Mouse (Mus musculus) midbrain, embryonic 15.5 days (tissue): ENCODE measurements at regions not wholly inside any gene's neighbourhood (a gene's known extent, or its start where the extent isn't known, plus 50 kb on each side); places are given as distances from the start of the nearest gene placed in this dataset.

ENCODE experiments used
- ATAC-seq: fragments of 200-750 bp; cut with Nextera tagmentation; replicated peaks from 2 replicates; pipeline ENCODE4 v1.8.0; 2017; ENCODE audit warnings: moderate TSS enrichment
- H3K27ac ChIP-seq: fragments of 300-500 bp; sonication (generic); 2 replicates; pipeline ENCODE4 v1.5.1; 2015; ENCODE audit warnings: mild to moderate bottlenecking, inconsistent platforms
- H3K27me3 ChIP-seq: fragments of 300-500 bp; sonication (generic); replicated peaks from 2 replicates; pipeline ENCODE4 v1.6.1; 2015; ENCODE audit warnings: inconsistent platforms
- H3K36me3 ChIP-seq: fragments of 300-500 bp; sonication (generic); replicated peaks from 2 replicates; pipeline ENCODE4 v1.6.1; 2015; ENCODE audit warnings: inconsistent platforms
- H3K4me1 ChIP-seq: fragments of 300-500 bp; sonication (generic); 2 replicates; pipeline ENCODE4 v1.6.1; 2015; ENCODE audit warnings: inconsistent platforms
- H3K4me2 ChIP-seq: fragments of 300-500 bp; sonication (generic); 2 replicates; pipeline ENCODE4 v1.6.1; 2015; ENCODE audit warnings: inconsistent platforms, mild to moderate bottlenecking, moderate library complexity
- H3K4me3 ChIP-seq: fragments of 300-500 bp; sonication (generic); 2 replicates; pipeline ENCODE4 v1.5.1; 2015; ENCODE audit warnings: mild to moderate bottlenecking, inconsistent platforms
- H3K9ac ChIP-seq: fragments of 300-500 bp; sonication (generic); 2 replicates; pipeline ENCODE4 v1.6.1; 2015; ENCODE audit warnings: mild to moderate bottlenecking, inconsistent platforms
- H3K9me3 ChIP-seq: fragments of 300-500 bp; sonication (generic); 2 replicates; pipeline ENCODE4 v1.6.1; 2016; ENCODE audit warnings: inconsistent platforms
- WGBS: fragments of 180-500 bp; shearing (Covaris S2); methylation state at CpG from one replicate; pipeline ENCODE4 v1.1.7; 2015; ENCODE audit warnings: mixed read lengths; 5-methylcytosine and 5-hydroxymethylcytosine counted together

DNA sequence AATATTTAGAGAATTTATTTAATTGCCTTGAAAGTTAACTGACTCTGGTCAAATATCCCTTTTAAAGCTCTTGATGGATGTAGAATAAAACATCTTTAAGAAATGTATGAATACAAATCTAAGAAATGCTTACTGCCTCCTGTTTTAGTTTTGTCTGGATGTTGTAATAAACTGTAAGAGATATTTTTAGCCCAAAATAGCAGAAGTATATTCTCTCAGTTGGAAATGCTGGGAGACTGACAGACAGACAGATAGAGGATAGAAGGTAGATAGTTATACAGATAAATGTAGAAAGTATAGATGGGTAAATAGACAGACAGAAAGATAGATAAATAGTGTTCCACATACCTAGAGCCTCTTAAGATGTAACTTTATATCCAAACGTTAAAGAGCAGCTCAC is 379.5 kb downstream of the Frk start:
- ATAC-seq, result no peak
- 71% methylated on average over 1 of the region's 1 CpGs for WGBS
- Histone ChIP-seq H3K4me1 (no peaks in the 10 kb centered on the region), H3K9me3 (no peaks in the 10 kb centered on the region), H3K36me3 (no peaks in the 10 kb centered on the region), H3K9ac (no peak overlapping the region), H3K4me2 (no peak overlapping the region), H3K4me3 (no peak overlapping the region), H3K27me3 (no peaks in the 10 kb centered on the region), H3K27ac (no peak overlapping the region)

DNA sequence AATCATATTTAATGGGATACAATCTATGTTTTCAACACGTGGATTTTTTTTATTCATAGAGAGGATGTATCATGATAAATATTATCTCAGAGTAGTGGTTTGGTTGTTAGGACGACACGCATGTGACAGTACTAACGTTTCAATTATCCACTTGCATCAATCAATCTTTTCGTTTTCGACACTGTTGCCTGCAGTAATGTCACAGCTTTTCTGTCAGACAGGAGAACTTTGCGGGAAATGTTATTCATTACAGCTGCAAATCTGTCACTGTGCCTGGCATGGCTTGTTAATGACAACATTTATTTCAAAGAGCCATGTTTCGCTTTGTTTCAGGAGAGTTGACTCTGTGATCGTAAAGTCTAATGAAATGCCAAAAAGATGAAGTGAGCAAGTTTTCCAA is 388.7 kb downstream of the Frk start:
- peak; percentile 75 for ATAC-seq
- WGBS, result 65% methylated on average over 9 of the region's 9 CpGs
- Histone ChIP-seq H3K27ac (no peak overlapping the region), H3K4me2 (no peak overlapping the region), H3K4me1 (no peaks in the 10 kb centered on the region), H3K27me3 (no peaks in the 10 kb centered on the region), H3K9me3 (no peaks in the 10 kb centered on the region), H3K4me3 (no peak overlapping the region), H3K36me3 (no peaks in the 10 kb centered on the region), H3K9ac (no peak overlapping the region)

DNA sequence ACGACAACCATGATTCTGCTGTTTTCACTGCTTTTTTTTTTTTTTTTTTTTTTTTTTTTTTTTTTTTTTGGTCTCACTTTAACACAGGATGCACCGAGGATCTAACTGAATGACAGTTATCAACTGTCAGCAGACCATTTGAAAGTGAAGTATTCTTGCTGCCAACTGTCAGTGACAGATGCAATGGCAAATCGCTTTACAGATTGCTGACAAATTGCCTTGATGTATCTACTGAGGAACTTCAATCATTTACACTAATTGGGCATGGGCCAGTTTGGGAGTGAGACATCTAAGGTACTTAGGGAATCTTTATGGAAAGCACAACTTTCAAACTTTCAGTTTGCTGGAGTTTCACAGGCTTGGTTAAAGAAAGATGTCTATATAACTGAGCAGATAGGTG is 395.3 kb downstream of the Frk start:
- WGBS, result 85% methylated on average over 3 of the region's 3 CpGs

DNA sequence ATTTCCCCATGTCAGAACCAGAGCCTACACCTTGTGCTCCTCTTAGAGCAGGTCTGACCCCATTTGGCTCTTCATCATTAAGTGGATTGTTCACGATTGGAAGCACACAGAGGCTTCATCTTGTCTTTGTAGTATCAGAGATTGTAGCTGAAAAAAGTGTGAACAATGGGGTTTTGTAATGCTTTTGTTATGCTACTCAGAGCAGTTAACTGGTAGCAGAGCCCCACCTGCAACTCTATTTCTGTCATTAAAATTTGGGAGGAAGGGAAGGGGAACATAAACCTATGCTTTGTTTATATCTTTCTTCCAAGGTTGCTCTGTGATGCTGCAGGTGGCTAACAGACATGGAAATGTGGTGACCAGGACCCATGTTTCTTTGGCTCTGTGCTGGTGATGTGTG is 404.4 kb downstream of the Frk start:
- 44% methylated on average over 1 of the region's 1 CpGs for WGBS
- H3K27ac ChIP-seq, result no peak overlapping the region
- no peaks in the 10 kb centered on the region for H3K27me3 ChIP-seq
- H3K36me3 ChIP-seq, result no peaks in the 10 kb centered on the region
- no peak overlapping the region for H3K4me2 ChIP-seq
- no peak overlapping the region for H3K9ac ChIP-seq
- no peak overlapping the region for H3K4me3 ChIP-seq
- ATAC-seq, result no peak
- H3K9me3 ChIP-seq, result no peaks in the 10 kb centered on the region
- no peaks in the 10 kb centered on the region; the same call in 1 of the 2 replicates for H3K4me1 ChIP-seq

More for the DNA sequence above, 395.3 kb downstream of the Frk start:
- Histone ChIP-seq H3K9me3 (no peaks in the 10 kb centered on the region), H3K9ac (no peak overlapping the region), H3K27me3 (no peaks in the 10 kb centered on the region), H3K4me3 (no peak overlapping the region), H3K27ac (no peak overlapping the region), H3K36me3 (no peaks in the 10 kb centered on the region), H3K4me2 (no peak overlapping the region), H3K4me1 (no peaks in the 10 kb centered on the region)
- no peak for ATAC-seq

DNA sequence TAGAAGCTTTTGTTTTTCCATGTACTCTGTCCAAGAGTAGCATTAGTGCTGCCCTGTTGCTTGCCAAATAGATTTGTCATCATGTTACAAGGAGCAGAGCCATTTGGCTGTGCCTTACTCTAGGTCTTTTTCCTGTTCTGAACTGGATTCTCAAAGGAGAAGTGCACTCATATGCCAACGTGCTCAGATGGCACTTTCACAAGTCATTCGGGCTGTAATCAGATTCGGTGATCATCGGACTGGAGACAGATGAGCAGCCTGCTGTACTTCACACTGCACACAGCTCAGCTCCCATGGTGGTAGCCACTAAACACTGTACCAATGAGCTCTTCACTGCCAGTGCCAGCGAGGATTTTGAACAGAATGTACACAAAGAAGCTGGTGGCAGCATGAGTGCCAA is 421.1 kb downstream of the Frk start:
- H3K27me3 ChIP-seq, result no peaks in the 10 kb centered on the region
- no peaks in the 10 kb centered on the region for H3K4me1 ChIP-seq
- no peaks in the 10 kb centered on the region for H3K36me3 ChIP-seq
- H3K4me3 ChIP-seq, result no peak overlapping the region
- H3K9ac ChIP-seq, result no peak overlapping the region
- H3K4me2 ChIP-seq, result no peak overlapping the region
- WGBS, result 79% methylated on average over 5 of the region's 5 CpGs
- ATAC-seq, result peak; percentile 78
- no peaks in the 10 kb centered on the region for H3K9me3 ChIP-seq
- no peak overlapping the region for H3K27ac ChIP-seq

DNA sequence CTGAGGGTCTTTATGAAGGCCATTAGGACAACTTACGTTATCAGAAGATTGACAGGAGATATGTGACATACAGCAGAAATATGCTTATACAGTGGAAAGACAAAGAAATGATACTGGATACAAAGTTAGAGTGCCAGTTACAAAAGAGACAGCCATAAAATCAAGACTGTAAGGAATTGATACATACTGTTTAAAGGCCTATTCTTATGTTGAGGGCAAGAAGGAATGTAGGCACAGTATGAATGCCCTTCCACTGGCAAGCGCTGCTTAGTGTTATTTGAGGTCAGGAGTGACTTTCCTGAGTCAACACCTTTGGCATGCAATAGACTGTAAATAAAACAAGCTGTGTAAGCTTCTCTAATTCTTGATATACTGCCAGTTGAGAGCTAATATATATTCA is 421.5 kb downstream of the Frk start:
- Histone ChIP-seq H3K4me2 (no peak overlapping the region), H3K36me3 (no peaks in the 10 kb centered on the region), H3K9me3 (no peaks in the 10 kb centered on the region), H3K27ac (no peak overlapping the region), H3K4me3 (no peak overlapping the region), H3K4me1 (no peaks in the 10 kb centered on the region), H3K9ac (no peak overlapping the region), H3K27me3 (no peaks in the 10 kb centered on the region)
- WGBS, result 77% methylated on average over 2 of the region's 2 CpGs
- no peak for ATAC-seq

DNA sequence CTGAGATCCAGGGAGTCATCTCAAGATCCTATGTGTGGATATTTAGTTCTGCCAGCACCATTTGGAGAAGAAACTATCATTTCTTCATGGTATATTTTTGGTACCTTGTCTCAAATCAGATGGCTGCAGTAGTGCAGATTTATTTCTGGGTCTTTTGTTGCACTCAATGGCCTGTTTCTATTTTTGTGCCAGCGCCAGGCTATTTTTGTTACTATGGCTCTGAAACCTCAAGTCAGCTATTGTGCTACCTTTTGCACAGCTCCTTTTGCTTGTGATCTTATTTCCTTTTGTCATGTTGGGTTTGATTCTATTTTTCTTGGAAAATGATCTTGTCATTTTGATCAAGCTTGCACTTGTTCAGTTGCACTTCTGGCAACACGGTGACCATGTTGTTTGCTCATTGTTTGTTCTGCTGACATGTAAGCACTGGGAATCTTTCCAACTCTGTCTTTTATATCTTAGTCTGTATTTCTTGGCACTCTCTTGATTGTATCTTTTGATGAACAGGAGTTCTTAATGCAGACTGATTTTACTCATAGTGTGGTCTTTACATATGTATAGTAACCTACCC is 429.0 kb downstream of the Frk start:
- no peak overlapping the region for H3K4me2 ChIP-seq
- H3K27me3 ChIP-seq, result no peaks in the 10 kb centered on the region
- no peak for ATAC-seq
- WGBS, result 67% methylated on average over 2 of the region's 2 CpGs
- no peak overlapping the region for H3K27ac ChIP-seq
- H3K9me3 ChIP-seq, result no peaks in the 10 kb centered on the region
- no peak overlapping the region for H3K9ac ChIP-seq
- no peaks in the 10 kb centered on the region for H3K4me1 ChIP-seq
- no peaks in the 10 kb centered on the region for H3K36me3 ChIP-seq
- H3K4me3 ChIP-seq, result no peak overlapping the region
